Mouse (Mus musculus) limb, embryonic 12.5 days (tissue): ENCODE data around the gene Ces2b. TPM values are rescaled to one million over a fixed set of nuclear protein-coding genes. Genes with fewer than 3 reads are reported as not detected.
"Not testable (repeated sequence)": the region's sequence is repeated elsewhere in the genome, so short reads cannot be mapped to it uniquely, and the experiment has no call there.

Source experiments
- ATAC-seq: fragments of 200-750 bp; cut with Nextera tagmentation; 2 replicates; pipeline ENCODE4 v1.8.0; 2017; ENCODE audit warnings: low read depth, moderate TSS enrichment; ENCODE audit not compliant: insufficient number of reproducible peaks, insufficient read depth, low FRiP score, low TSS enrichment
- H3K27ac ChIP-seq: fragments of 300-500 bp; sonication (generic); 2 replicates; pipeline ENCODE4 v1.5.1; 2016; ENCODE audit warnings: mild to moderate bottlenecking, moderate library complexity
- H3K27me3 ChIP-seq: fragments of 300-500 bp; sonication (generic); 2 replicates; pipeline ENCODE4 v1.6.1; 2016; ENCODE audit warnings: mild to moderate bottlenecking, moderate library complexity
- H3K36me3 ChIP-seq: fragments of 300-500 bp; sonication (generic); 2 replicates; pipeline ENCODE4 v1.6.1; 2016; ENCODE audit warnings: mild to moderate bottlenecking, moderate library complexity
- H3K4me1 ChIP-seq: fragments of 300-500 bp; sonication (generic); replicated peaks from 2 replicates; pipeline ENCODE4 v1.6.1; 2016
- H3K4me2 ChIP-seq: fragments of 300-500 bp; sonication (generic); 2 replicates; pipeline ENCODE4 v1.6.1; 2016; ENCODE audit warnings: mild to moderate bottlenecking, moderate library complexity
- H3K4me3 ChIP-seq: fragments of 300-500 bp; sonication (generic); replicated peaks from 2 replicates; pipeline ENCODE4 v1.5.1; 2016; ENCODE audit warnings: mild to moderate bottlenecking
- H3K9ac ChIP-seq: fragments of 300-500 bp; sonication (generic); replicated peaks from 2 replicates; pipeline ENCODE4 v1.6.1; 2016; ENCODE audit warnings: mild to moderate bottlenecking, moderate library complexity
- H3K9me3 ChIP-seq: fragments of 300-500 bp; sonication (generic); 2 replicates; pipeline ENCODE4 v1.6.1; 2016; ENCODE audit warnings: mild to moderate bottlenecking, moderate library complexity
- WGBS: fragments of 180-500 bp; shearing (Covaris S2); methylation state at CpG from one replicate; pipeline ENCODE4 v1.1.7; 2016; 5-methylcytosine and 5-hydroxymethylcytosine counted together
- polyA plus RNA-seq: library from polyadenylated mRNA; unstranded; fragments of >200 nt; fragmentation: Nextera tagmentation; extraction: Ambion mirVana; gene quantifications from 2 replicates; pipeline ENCODE4 v1.2.1, GENCODE M21; 2016

Gene Ces2b
- polyA plus RNA-seq, 1 experiment from 2014 or later: not detected

GRCm38 (mm10) chr8:104846831-104847230, 15.5 kb downstream of the Ces2b start, which contains the start of gene Ces2c:
Ces2c (plus strand) TSS chr8:104847068.
- Histone ChIP-seq H3K4me2 (no peak within 1 kb of the TSS), H3K9ac (no peak within 1 kb of the TSS), H3K27ac (no peak within 1 kb of the TSS), H3K9me3 (no peaks in the 10 kb centered on the region), H3K4me1 (no peaks in the 10 kb centered on the region), H3K4me3 (no peak within 1 kb of the TSS), H3K36me3 (no peaks in the 10 kb centered on the region), H3K27me3 (no peaks in the 10 kb centered on the region)
- WGBS: 87% methylated on average over 3 of the region's 3 CpGs
- ATAC-seq: no peak

DNA sequence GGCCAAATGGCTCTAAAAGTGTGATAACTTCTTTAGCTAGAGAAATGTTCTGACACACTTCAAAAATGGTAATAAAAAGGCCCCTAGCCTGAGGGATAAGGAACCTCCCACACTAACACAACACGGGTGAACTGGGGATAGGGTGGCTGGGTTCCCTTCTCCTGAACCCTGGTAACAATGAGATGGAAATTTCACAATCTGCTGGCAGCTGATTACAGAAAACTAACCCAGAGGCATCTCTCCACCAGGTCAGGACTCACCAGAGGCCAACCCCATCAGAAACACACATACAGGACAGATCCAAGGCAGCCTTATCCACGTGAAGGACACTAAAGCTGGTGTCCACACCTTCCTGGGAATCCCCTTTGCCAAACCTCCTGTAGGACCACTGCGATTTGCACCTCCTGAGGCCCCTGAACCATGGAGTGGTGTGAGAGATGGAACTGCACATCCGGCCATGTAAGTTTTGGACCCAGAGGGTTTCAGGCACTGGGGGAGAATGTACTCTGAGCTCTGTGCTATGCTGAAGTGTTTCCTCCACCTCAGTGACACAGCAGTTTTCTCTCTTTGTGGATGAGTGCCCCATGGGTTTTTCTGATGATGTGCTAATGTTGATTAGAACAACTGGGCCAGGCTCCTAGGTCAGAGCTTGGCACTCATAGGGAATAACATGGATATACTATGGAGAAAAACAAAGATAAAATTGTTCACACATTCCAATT, 16.5 kb downstream of the Ces2b start:
- Histone ChIP-seq H3K9me3 (no peaks in the 10 kb centered on the region), H3K27ac (no peak overlapping the region), H3K4me3 (no peak overlapping the region), H3K4me2 (no peak overlapping the region), H3K27me3 (no peaks in the 10 kb centered on the region), H3K36me3 (no peaks in the 10 kb centered on the region), H3K4me1 (no peaks in the 10 kb centered on the region), H3K9ac (no peak overlapping the region)
- no peak for ATAC-seq
- WGBS: 73% methylated on average over 4 of the region's 4 CpGs

GRCm38 (mm10) chr8:104866844-104867531, 35.6 kb downstream of the Ces2b start:
- H3K9me3 ChIP-seq, H3K4me3 ChIP-seq, ATAC-seq, H3K9ac ChIP-seq, H3K36me3 ChIP-seq, H3K4me1 ChIP-seq, H3K27ac ChIP-seq, H3K4me2 ChIP-seq, H3K27me3 ChIP-seq: not testable (repeated sequence)
- no CpG with 5 or more reads among the region's 4 CpGs for WGBS

DNA sequence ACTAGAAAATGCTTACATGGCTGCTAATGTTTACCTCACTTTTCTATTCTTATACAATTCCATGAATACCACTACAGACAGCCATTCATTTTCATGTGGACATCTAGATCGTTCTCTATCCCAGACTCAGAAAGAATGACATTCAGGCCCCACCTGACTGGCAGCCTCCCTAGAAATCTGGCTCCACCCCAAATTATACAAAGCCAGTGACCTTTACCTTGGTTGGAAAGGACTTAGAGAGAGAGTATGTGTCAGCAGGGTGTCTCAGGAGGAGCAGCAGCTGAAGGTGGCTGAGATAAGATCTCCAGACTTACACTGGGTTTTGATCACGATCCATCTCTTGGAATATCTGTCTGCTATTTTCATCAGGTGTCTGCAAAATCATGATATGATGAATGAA, 37.5 kb downstream of the Ces2b start:
- not testable (repeated sequence) for H3K27me3 ChIP-seq, H3K4me2 ChIP-seq, H3K9ac ChIP-seq, H3K36me3 ChIP-seq, H3K4me3 ChIP-seq, H3K9me3 ChIP-seq, H3K27ac ChIP-seq, ATAC-seq, H3K4me1 ChIP-seq
- no CpG with 5 or more reads among the region's 2 CpGs for WGBS

- H3K27ac ChIP-seq, H3K36me3 ChIP-seq, H3K27me3 ChIP-seq, ATAC-seq, H3K4me2 ChIP-seq, H3K9ac ChIP-seq, H3K9me3 ChIP-seq, H3K4me1 ChIP-seq, H3K4me3 ChIP-seq: not testable (repeated sequence)
- WGBS: no CpG with 5 or more reads among the region's 4 CpGs
These were observed 55.0 kb downstream of the Ces2b start for GRCm38 (mm10) chr8:104886223-104886926.

Other genes starting within 250 kb of the Ces2b start
- gene Pdp2, start 240.1 kb upstream of the Ces2b start, polyA plus RNA-seq: 13.3 and 14.7 TPM in 2 replicates
- not detected in 2 replicates for gene Cdh16, start 207.2 kb upstream of the Ces2b start, polyA plus RNA-seq
- 10.4 and 11.2 TPM in 2 replicates for gene Rrad, start 200.2 kb upstream of the Ces2b start, polyA plus RNA-seq
- gene Ciao2b, start 189.6 kb upstream of the Ces2b start, polyA plus RNA-seq: 88.6 and 90.2 TPM in 2 replicates
- not detected in 2 replicates for gene Ces2a, start 97.6 kb upstream of the Ces2b start, polyA plus RNA-seq
- gene Ces2c, start 15.5 kb downstream of the Ces2b start, polyA plus RNA-seq: not detected in 2 replicates
- not detected in 2 replicates for gene Ces2e, start 94.7 kb downstream of the Ces2b start, polyA plus RNA-seq
- not detected in 2 replicates for gene Ces2f, start 115.8 kb downstream of the Ces2b start, polyA plus RNA-seq
- not detected in 2 replicates for gene Ces2g, start 130.1 kb downstream of the Ces2b start, polyA plus RNA-seq
- gene Ces2h, start 169.3 kb downstream of the Ces2b start, polyA plus RNA-seq: not detected in 2 replicates
- gene Ces3a, start 217.0 kb downstream of the Ces2b start, polyA plus RNA-seq: not detected in 2 replicates